Mouse (Mus musculus) right cerebral cortex, postnatal 10 days (tissue): ENCODE results near the gene Nwd1.
"Not testable (repeated sequence)": the region's sequence is repeated elsewhere in the genome, so short reads cannot be mapped to it uniquely, and the experiment has no call there.

Experiments used
- DNase-seq, 2 experiments: peaks; one replicate each; pipeline ENCODE4 v3.0.0; 2021; ENCODE audit warnings: low spot score in 2 of 2

Nwd1 gene

GRCm38 (mm10) chr8:72646060-72646767 is at the start of gene Nwd1:
Gene Nwd1, plus strand, starts transcription at chr8:72646711.
- DNase-seq, result peak; percentile 95 to 96

GRCm38 (mm10) chr8:72642885-72643284 is 3.6 kb upstream of the Nwd1 start:
- DNase-seq, result no peak

GRCm38 (mm10) chr8:72644601-72645000 is 1.9 kb upstream of the Nwd1 start:
- peak; percentile 67 to 76 for DNase-seq

- DNase-seq, result no peak
These were observed 245 bp downstream of the Nwd1 start for GRCm38 (mm10) chr8:72646768-72647143.

- no peak for DNase-seq
These were observed 4.2 kb downstream of the Nwd1 start for GRCm38 (mm10) chr8:72650697-72651096.

GRCm38 (mm10) chr8:72654565-72655521 is 8.3 kb downstream of the Nwd1 start:
- peak; percentile 60 to 73 for DNase-seq

- DNase-seq, result peak in 1 of 2 experiments; percentile 22
These were observed 9.0 kb downstream of the Nwd1 start for GRCm38 (mm10) chr8:72655522-72655912.

- DNase-seq, result peak in 1 of 2 experiments; percentile 24
These were observed 13.5 kb downstream of the Nwd1 start for GRCm38 (mm10) chr8:72659967-72660366.

- no peak for DNase-seq
These were observed 17.7 kb downstream of the Nwd1 start for GRCm38 (mm10) chr8:72664107-72664652.

GRCm38 (mm10) chr8:72664757-72665156 is 18.2 kb downstream of the Nwd1 start:
- no peak for DNase-seq

- no peak for DNase-seq
These were observed 18.9 kb downstream of the Nwd1 start for GRCm38 (mm10) chr8:72665405-72665804.

GRCm38 (mm10) chr8:72668925-72669324 is 22.4 kb downstream of the Nwd1 start:
- no peak for DNase-seq

- DNase-seq, result no peak
These were observed 26.3 kb downstream of the Nwd1 start for GRCm38 (mm10) chr8:72672802-72673201.

- no peak for DNase-seq
These were observed 27.7 kb downstream of the Nwd1 start for GRCm38 (mm10) chr8:72674184-72674583.

GRCm38 (mm10) chr8:72676436-72676835 is 29.9 kb downstream of the Nwd1 start:
- no peak for DNase-seq

- not testable (repeated sequence) for DNase-seq
These were observed 30.3 kb downstream of the Nwd1 start for GRCm38 (mm10) chr8:72676844-72677243.

- DNase-seq, result no peak
These were observed 30.8 kb downstream of the Nwd1 start for GRCm38 (mm10) chr8:72677331-72677730.

- peak; percentile 80 to 85 for DNase-seq
These were observed 33.6 kb downstream of the Nwd1 start for GRCm38 (mm10) chr8:72680133-72680532.

- DNase-seq, result no peak
These were observed 35.7 kb downstream of the Nwd1 start for GRCm38 (mm10) chr8:72682051-72682687.

GRCm38 (mm10) chr8:72683010-72683521 is 36.6 kb downstream of the Nwd1 start:
- no peak for DNase-seq

- DNase-seq, result not testable (repeated sequence)
These were observed 37.1 kb downstream of the Nwd1 start for GRCm38 (mm10) chr8:72683572-72684099.
